Mouse (Mus musculus) kidney, embryonic 14.5 days (tissue): ENCODE results near the gene Atrnl1. TPM values are rescaled to one million over a fixed set of nuclear protein-coding genes. Genes with fewer than 3 reads are reported as not detected.

Experiments
- ATAC-seq: fragments of 200-750 bp; cut with Nextera tagmentation; 2 replicates; pipeline ENCODE4 v1.8.0; 2017; ENCODE audit warnings: moderate number of reproducible peaks, mild to moderate bottlenecking, moderate TSS enrichment, moderate library complexity; ENCODE audit not compliant: low FRiP score, low TSS enrichment
- H3K27ac ChIP-seq: fragments of 300-500 bp; sonication (generic); 2 replicates; pipeline ENCODE4 v1.5.1; 2014; ENCODE audit warnings: low read depth, mild to moderate bottlenecking, low read length, moderate library complexity, mixed read lengths
- H3K27me3 ChIP-seq: fragments of 300-500 bp; sonication (generic); 2 replicates; pipeline ENCODE4 v1.6.1; 2014; ENCODE audit warnings: mild to moderate bottlenecking, low read length; ENCODE audit not compliant: control insufficient read depth, insufficient read depth
- H3K36me3 ChIP-seq: fragments of 300-500 bp; sonication (generic); 2 replicates; pipeline ENCODE4 v1.6.1; 2014; ENCODE audit warnings: low read length, mixed read lengths; ENCODE audit not compliant: control insufficient read depth, insufficient read depth
- H3K4me1 ChIP-seq: fragments of 300-500 bp; sonication (generic); 2 replicates; pipeline ENCODE4 v1.6.1; 2014; ENCODE audit warnings: low read length, mixed read lengths; ENCODE audit not compliant: control insufficient read depth, insufficient read depth
- H3K4me2 ChIP-seq: fragments of 300-500 bp; sonication (generic); replicated peaks from 2 replicates; pipeline ENCODE4 v1.6.1; 2014; ENCODE audit warnings: low read depth, mild to moderate bottlenecking, low read length
- H3K4me3 ChIP-seq: fragments of 300-500 bp; sonication (generic); 2 replicates; pipeline ENCODE4 v1.5.1; 2014; ENCODE audit warnings: mild to moderate bottlenecking, low read length
- H3K9ac ChIP-seq: fragments of 300-500 bp; sonication (generic); 2 replicates; pipeline ENCODE4 v1.6.1; 2014; ENCODE audit warnings: low read depth, mild to moderate bottlenecking, low read length, moderate library complexity
- H3K9me3 ChIP-seq: fragments of 300-500 bp; sonication (generic); 2 replicates; pipeline ENCODE4 v1.6.1; 2016; ENCODE audit warnings: low read length; ENCODE audit not compliant: control insufficient read depth
- WGBS: fragments of 180-500 bp; shearing (Covaris S2); extraction: QIAGEN DNeasy Blood & Tissue Kit; methylation state at CpG from one replicate; pipeline ENCODE4 v1.1.7; 2014; 5-methylcytosine and 5-hydroxymethylcytosine counted together
- polyA plus RNA-seq: library from polyadenylated mRNA; unstranded; fragments of >200 nt; fragmentation: Nextera tagmentation; extraction: Ambion mirVana; gene quantifications from 2 replicates; pipeline ENCODE4 v1.2.1, GENCODE M21; 2014

Gene Atrnl1
- polyA plus RNA-seq, 1 experiment from 2014 or later = 10.5 TPM

DNA sequence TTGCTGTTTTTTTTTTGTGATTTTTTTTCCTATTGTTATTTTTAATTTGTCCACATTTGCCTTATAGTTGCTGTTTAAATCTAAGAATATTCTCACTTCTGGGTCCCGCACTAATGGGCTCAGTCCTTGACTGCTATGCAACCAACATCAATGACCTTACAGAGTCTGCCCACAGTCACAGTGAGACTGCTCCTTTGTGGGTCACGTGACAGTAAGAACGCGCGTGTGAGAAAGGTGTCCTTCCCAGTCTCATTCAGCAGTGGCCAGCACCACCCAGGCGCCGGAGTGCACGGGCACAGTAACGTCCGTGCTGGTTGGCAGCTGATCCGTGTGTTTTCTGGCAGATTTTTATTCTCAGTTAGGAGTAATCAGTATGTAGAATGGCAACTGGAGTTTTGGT is 44.7 kb downstream of the Atrnl1 start:
- WGBS = 92% methylated on average over 11 of the region's 11 CpGs
- Histone ChIP-seq H3K4me2 (no peak overlapping the region), H3K9ac (no peak overlapping the region), H3K36me3 (peaks cover 27% of the 10 kb centered on the region; the same call in 1 of the 2 replicates), H3K4me3 (no peak overlapping the region), H3K27me3 (no peaks in the 10 kb centered on the region), H3K4me1 (peaks cover 16% of the 10 kb centered on the region), H3K27ac (no peak overlapping the region), H3K9me3 (no peaks in the 10 kb centered on the region)
- ATAC-seq = no peak

GRCm38 (mm10) chr19:57657426-57658087 is 46.7 kb downstream of the Atrnl1 start:
- Histone ChIP-seq H3K27me3 (no peaks in the 10 kb centered on the region), H3K9ac (no peak overlapping the region), H3K9me3 (no peaks in the 10 kb centered on the region), H3K27ac (peak overlapping the region; percentile 38; the same call in 1 of the 2 replicates), H3K4me1 (peaks cover 16% of the 10 kb centered on the region), H3K36me3 (peaks cover 30% of the 10 kb centered on the region; the same call in 1 of the 2 replicates), H3K4me2 (no peak overlapping the region), H3K4me3 (no peak overlapping the region)
- ATAC-seq = peak; percentile 73
- WGBS = 16% methylated on average over 12 of the region's 12 CpGs

GRCm38 (mm10) chr19:57658111-57659091 is 47.6 kb downstream of the Atrnl1 start:
- Histone ChIP-seq H3K4me2 (no peak overlapping the region), H3K27me3 (no peaks in the 10 kb centered on the region), H3K4me1 (peaks cover 16% of the 10 kb centered on the region), H3K9me3 (no peaks in the 10 kb centered on the region), H3K4me3 (no peak overlapping the region), H3K9ac (no peak overlapping the region), H3K36me3 (peaks cover 24% of the 10 kb centered on the region; the same call in 1 of the 2 replicates), H3K27ac (peak overlapping the region; percentile 32; the same call in 1 of the 2 replicates)
- WGBS = 58% methylated on average over 8 of the region's 8 CpGs
- ATAC-seq = 0 out of 2 replicates have a peak, but pooled peaks have one; percentile 18

GRCm38 (mm10) chr19:57667011-57667410 is 56.2 kb downstream of the Atrnl1 start:
- H3K27me3 ChIP-seq = no peaks in the 10 kb centered on the region
- no peaks in the 10 kb centered on the region for H3K9me3 ChIP-seq
- H3K4me1 ChIP-seq = no peaks in the 10 kb centered on the region
- no peak for ATAC-seq
- H3K4me3 ChIP-seq = no peak overlapping the region
- H3K9ac ChIP-seq = no peak overlapping the region
- peaks cover 9% of the 10 kb centered on the region; the same call in 1 of the 2 replicates for H3K36me3 ChIP-seq
- WGBS = 92% methylated on average over 9 of the region's 9 CpGs
- no peak overlapping the region for H3K27ac ChIP-seq
- H3K4me2 ChIP-seq = no peak overlapping the region

- no peak for ATAC-seq
- 87% methylated on average over 10 of the region's 10 CpGs for WGBS
- no peak overlapping the region for H3K4me3 ChIP-seq
These were observed 57.1 kb downstream of the Atrnl1 start for GRCm38 (mm10) chr19:57667946-57668345.

DNA sequence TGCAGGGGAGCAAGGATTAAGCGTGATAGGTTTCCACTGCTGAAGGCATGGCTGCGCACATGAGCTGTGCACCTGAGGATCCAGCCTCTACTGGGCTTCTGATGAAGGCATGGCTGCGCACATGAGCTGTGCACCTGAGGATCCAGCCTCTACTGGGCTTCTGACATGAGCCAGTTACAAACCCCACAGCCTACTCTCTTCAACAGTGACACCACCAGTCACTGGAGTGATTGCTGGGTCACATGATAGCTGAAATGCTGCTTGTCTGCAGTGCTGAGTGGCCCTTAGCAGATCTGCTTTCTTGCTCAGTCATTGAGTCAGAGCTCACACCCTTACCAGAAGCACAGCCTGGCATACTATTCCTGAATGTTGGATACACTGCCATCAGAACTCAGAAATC is 68.6 kb downstream of the Atrnl1 start:
- WGBS = 94% methylated on average over 3 of the region's 3 CpGs
- no peak overlapping the region for H3K27ac ChIP-seq
- H3K4me3 ChIP-seq = no peak overlapping the region
- no peak overlapping the region for H3K9ac ChIP-seq
- peaks cover 9% of the 10 kb centered on the region; the same call in 1 of the 2 replicates for H3K36me3 ChIP-seq
- H3K27me3 ChIP-seq = no peaks in the 10 kb centered on the region
- H3K9me3 ChIP-seq = no peaks in the 10 kb centered on the region
- H3K4me1 ChIP-seq = no peaks in the 10 kb centered on the region
- no peak for ATAC-seq
- no peak overlapping the region for H3K4me2 ChIP-seq

More at GRCm38 (mm10) chr19:57667946-57668345, 57.1 kb downstream of the Atrnl1 start:
- Histone ChIP-seq H3K27ac (no peak overlapping the region), H3K9me3 (no peaks in the 10 kb centered on the region), H3K27me3 (no peaks in the 10 kb centered on the region), H3K4me2 (no peak overlapping the region), H3K9ac (no peak overlapping the region), H3K36me3 (peaks cover 9% of the 10 kb centered on the region; the same call in 1 of the 2 replicates), H3K4me1 (no peaks in the 10 kb centered on the region)

DNA sequence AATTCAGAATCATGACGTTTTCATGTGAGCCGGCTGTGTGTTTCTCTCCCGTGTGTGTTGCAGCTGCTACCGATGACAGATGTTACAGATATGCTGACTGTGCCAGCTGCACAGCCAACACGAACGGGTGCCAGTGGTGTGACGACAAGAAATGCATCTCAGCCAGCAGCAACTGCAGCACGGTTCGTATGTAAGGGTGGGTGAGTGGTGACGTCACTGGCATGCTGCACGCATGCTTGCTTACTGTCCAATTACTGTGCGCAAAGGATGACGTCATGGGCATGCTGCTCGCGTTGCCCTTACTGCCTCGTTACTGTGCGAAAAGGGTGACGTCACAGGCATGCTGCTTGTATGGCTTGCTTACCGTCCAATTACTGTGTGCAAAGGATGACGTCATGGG is 75.8 kb downstream of the Atrnl1 start:
- Histone ChIP-seq H3K9me3 (no peaks in the 10 kb centered on the region), H3K4me1 (no peaks in the 10 kb centered on the region), H3K4me3 (no peak overlapping the region), H3K9ac (no peak overlapping the region), H3K4me2 (no peak overlapping the region), H3K27me3 (no peaks in the 10 kb centered on the region), H3K27ac (no peak overlapping the region), H3K36me3 (peaks cover 13% of the 10 kb centered on the region; the same call in 1 of the 2 replicates)
- 92% methylated on average over 20 of the region's 20 CpGs for WGBS
- no peak for ATAC-seq

DNA sequence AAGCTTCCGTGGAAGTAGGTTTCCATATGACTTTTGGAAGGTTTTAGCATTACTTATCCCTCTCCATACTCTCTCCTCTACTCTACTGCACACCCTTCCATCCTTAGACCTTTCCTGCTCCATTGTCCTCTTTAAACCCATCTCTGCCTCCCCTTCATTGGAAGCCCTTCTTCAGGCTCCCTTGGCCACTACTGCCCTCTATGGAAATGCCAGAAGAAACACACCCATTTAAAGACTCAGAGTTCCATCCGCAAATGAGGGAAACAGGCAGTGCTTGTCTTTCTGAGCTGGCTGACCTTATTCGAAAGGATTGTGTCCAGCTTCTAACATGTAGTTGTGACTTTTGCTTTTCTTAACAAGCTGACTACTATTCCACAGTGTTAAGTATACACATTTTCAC is 81.7 kb downstream of the Atrnl1 start:
- no peaks in the 10 kb centered on the region for H3K27me3 ChIP-seq
- H3K4me3 ChIP-seq = no peak overlapping the region
- no peak overlapping the region for H3K27ac ChIP-seq
- ATAC-seq = no peak
- H3K36me3 ChIP-seq = peaks cover 22% of the 10 kb centered on the region; the same call in 1 of the 2 replicates
- no peaks in the 10 kb centered on the region for H3K9me3 ChIP-seq
- no peaks in the 10 kb centered on the region for H3K4me1 ChIP-seq
- H3K9ac ChIP-seq = no peak overlapping the region
- 88% methylated on average over 3 of the region's 3 CpGs for WGBS
- no peak overlapping the region for H3K4me2 ChIP-seq
